Mouse (Mus musculus) gastrocnemius, postnatal 10 days (tissue): ENCODE measurements around the gene Podxl2. TPM values are rescaled to one million over a fixed set of nuclear protein-coding genes. Genes with fewer than 3 reads are reported as not detected.
A peak's percentile ranks its signal among the peaks of the same experiment; 100 is the strongest.

Experiments used
- DNase-seq: peaks from one replicate; pipeline ENCODE4 v3.0.0; 2021; ENCODE audit warnings: mixed read lengths
- total RNA-seq, 2 experiments: library from RNA; stranded (reverse); gene quantifications; 2 replicates each; pipeline ENCODE4 v1.2.3; 2021

Gene Podxl2
- total RNA-seq, 2 experiments from 2014 or later: 69.0 to 70.3 TPM

DNA sequence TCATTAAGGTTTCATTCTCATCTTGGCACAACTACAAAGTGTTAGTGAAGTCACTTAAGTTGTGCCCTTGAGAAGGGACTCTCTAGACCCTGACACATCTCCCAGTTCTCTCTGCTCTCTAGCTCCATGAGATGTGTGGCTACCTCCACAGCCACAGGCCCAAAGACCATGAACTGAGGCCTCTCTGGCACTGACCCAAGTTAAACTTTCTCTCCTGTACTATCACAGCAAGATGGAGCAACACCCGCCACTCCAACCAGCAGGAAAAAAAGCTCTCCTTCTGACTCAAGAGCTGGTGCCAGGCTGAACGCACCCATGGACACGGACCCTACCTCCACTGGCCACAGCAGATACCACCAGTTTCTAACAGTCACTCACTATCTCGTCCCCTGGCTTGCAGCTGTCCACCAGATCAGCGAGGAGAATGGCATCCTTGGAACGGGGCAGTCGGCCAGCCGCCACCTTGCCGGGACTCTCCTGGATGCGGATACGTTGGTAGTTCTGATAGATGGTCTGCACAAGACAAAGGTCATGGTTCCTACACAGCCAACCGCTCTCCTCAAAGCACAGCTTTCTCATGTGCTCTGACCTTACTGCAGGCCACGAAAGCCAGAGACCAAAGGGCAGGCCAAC lies 14.7 kb upstream of the Podxl2 start:
- DNase-seq: no peak

DNA sequence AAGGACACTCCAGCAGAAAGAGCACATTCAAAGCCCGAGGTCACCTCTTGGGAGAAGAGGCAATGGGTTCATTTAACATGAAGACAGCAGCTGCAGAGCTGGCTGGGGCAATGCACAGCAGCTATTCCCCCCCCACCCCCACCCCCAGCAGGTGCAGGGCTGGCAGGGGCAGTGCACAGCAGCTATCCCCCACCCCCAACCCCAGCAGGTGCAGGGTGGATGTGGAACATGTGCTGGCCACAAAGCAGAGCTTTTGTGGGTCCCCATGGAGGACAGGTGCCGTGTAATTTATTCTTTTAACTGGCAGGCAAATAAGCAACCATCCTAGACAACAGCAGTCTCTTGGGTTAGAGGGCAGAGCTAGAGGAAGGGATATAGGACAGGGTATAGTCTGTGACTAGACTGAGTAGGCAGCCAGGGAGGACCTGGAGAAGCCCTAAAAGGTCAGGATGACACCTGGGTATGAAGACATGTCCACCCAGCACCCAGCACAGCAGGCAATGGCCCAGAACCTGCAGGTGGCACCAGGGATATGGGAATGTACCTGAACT lies 11.6 kb upstream of the Podxl2 start:
- DNase-seq: no peak

- no peak for DNase-seq
Observed at GRCm38 (mm10) chr6:88885644-88886416, 11.0 kb upstream of the Podxl2 start.

- no peak for DNase-seq
Observed at GRCm38 (mm10) chr6:88884690-88885089, 9.8 kb upstream of the Podxl2 start.

- DNase-seq: no peak
Observed at GRCm38 (mm10) chr6:88884195-88884594, 9.4 kb upstream of the Podxl2 start.

DNA sequence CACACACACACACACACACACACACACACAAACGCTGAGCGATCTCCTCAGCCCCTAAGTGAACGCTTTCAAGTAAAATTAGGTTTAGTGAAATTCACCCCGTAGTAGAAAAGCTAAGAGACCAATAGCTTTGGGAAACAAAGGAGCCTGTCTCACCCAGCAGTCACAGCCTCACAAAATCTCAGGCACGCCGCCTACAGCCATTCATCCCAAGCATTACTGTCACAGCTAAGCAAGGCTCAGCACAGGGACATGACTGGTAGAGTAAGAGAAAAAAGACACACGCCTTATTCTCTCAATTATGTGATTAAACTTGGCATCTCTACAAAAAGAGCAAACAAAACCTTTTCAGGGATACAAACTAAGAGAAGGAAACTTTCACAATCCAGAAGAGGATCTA lies 6.5 kb upstream of the Podxl2 start:
- no peak for DNase-seq

DNA sequence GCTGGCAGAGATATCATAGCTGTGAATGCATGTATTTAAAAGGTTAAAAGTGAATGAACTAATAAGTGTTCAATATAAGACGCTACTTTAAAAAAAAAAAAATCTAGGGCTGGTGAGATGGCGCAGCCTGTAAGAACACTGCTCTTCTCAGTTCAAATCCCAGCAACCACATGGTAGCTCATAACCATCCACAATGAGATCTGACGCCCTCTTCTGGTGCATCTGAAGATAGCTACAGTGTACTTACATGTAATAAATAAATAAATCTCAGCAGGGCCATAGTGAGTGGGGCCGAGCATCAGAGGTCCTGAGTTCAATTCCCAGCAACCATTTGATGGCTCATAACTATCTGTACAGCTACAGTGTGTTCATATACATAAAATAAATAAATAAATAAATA lies 4.6 kb upstream of the Podxl2 start:
- no peak for DNase-seq

DNA sequence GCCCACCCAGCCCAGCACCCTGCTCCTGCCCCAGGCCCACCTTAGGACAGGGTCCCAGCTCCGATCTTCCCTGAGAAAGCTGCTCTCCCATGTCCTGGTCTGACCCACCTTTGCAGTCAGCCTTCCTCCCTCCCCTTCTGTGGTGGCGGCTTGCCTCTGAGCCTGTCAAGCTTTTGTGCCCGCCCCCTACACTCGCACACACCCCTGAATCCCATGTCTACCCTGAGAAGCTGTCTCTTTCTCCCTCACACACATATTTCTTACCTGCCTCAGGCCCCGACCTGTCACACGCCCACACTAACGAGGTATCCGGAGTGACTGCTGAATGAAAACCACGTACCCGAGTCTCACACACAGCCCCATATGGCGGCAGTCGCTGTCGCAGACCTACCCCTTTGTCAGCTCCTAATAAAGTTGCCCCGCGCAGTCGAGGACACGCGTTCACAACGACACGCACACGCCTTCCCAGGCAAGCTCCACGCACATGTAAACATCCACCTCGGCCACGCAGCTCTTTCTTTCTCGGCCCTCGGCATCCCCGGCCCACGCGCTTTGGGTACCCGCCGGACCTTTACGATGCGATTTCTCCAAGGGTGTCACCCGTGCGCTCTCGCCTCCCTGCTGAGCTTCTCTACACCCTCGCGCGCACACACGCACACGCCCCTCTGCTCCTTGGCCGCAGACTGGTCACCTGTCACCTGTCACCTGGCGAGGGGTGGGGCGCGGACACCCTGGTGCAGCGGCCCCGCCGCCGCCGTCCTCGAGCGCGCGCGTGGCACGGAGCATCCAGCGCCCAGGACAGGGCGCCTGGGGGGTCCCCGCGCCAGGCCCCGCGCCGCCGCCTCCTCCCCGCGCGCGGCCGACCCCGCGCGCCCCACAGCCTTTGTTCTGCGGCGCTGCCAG lies 628 bp downstream of the Podxl2 start:
- DNase-seq: peak; percentile 34

- no peak for DNase-seq
Observed at GRCm38 (mm10) chr6:88872811-88873210, 2.0 kb downstream of the Podxl2 start.

- no peak for DNase-seq
Observed at GRCm38 (mm10) chr6:88871546-88871945, 3.3 kb downstream of the Podxl2 start.

DNA sequence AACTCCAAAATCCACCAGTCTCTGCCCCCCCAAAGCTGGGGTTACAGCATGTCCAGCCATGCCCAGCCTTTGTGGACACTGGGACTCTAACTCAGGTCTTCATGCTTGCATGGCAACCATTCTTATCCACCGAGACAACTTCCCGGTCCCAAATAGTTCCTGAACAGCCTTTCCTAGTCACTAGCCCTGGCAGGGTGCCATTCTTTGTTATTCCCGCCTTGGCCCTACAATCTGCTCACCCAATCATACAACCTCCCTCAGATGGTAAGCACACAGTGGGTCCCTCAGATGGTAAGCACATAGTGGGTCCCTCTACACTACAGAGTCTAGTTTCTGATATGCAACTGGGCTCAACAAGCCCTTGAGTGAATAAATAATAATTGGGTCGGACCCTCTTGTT lies 4.2 kb downstream of the Podxl2 start:
- DNase-seq: peak; percentile 42

- no peak for DNase-seq
Observed at GRCm38 (mm10) chr6:88869459-88869858, 5.4 kb downstream of the Podxl2 start.

GRCm38 (mm10) chr6:88865704-88866103 lies 9.1 kb downstream of the Podxl2 start:
- no peak for DNase-seq

GRCm38 (mm10) chr6:88860914-88861313 lies 13.9 kb downstream of the Podxl2 start:
- no peak for DNase-seq

DNA sequence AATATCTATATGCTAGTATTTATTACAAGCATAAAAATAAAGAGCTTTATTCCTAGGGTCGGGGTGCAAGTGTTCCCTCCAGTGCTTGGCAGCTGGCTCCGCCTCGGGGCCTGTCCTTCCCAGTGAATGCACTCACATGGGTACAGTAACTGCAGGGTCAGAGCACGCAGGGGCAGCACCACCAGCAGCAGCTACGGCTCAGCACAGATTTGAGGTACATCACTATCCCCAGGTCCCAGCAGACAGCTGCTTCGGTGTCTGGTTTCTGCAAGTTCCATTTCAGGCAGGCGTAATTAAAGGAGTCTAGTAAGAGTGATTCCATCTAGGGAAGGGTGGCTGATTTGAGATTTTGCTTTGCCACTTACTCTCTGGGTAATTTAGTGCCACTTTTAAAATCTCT lies 16.5 kb downstream of the Podxl2 start:
- DNase-seq: no peak

GRCm38 (mm10) chr6:88857830-88858229 lies 17.0 kb downstream of the Podxl2 start:
- DNase-seq: no peak

DNA sequence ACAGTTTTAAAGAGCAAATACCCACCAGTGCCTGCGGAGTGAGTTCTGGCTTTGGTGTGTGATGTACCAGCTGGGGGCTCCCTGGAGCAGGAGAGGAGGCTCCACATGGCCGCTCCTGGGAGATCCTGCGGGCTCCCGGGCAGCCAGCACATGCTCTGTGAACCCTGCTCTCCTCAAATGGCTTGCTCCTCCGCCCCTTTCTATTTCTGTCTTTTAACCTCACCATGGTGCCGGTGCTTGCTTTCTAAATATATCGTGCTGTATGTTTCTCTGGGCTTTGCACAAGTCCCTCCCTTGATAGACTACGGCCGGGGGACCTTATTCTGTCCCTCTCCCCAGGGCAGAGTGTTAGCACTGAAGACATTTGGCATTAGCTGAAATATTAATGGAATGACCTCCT lies 17.6 kb downstream of the Podxl2 start:
- peak; percentile 45 for DNase-seq

GRCm38 (mm10) chr6:88855636-88856035 lies 19.2 kb downstream of the Podxl2 start:
- peak; percentile 74 for DNase-seq

- DNase-seq: no peak
Observed at GRCm38 (mm10) chr6:88854509-88854908, 20.3 kb downstream of the Podxl2 start.

- no peak for DNase-seq
Observed at GRCm38 (mm10) chr6:88850034-88850433, 24.8 kb downstream of the Podxl2 start.

- DNase-seq: peak; percentile 45
Observed at GRCm38 (mm10) chr6:88849270-88849669, 25.6 kb downstream of the Podxl2 start.

DNA sequence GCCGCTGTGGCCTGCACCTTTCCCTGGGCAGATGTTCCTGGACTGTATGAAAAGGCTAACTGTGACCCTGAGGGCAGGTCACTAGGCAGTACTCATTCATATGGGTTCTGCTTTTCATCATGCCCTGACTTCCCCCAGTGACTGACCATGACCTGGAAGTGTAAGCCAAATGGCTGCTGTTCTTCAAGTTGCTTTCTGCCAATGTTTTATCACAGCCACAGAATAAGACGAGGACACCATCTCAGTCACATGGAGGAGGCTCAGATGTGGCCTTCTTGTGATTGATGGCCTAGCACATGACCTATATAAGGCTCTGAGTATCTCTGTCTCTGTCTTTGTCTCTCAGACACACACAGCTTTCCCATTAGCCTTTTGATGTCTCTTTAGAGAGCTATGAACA lies 27.3 kb downstream of the Podxl2 start:
- no peak for DNase-seq
